Mouse (Mus musculus) cerebellum, adult 2 months (tissue): ENCODE measurements at regions not wholly inside any gene's neighbourhood (a gene's known extent, or its start where the extent isn't known, plus 50 kb on each side); places are given as distances from the start of the nearest gene placed in this dataset.
A peak's percentile ranks its signal among the peaks of the same experiment; 100 is the strongest.

Source experiments
- DNase-seq, 2 experiments: peaks; one replicate each; pipeline ENCODE4 v3.0.0; 2021
- H3K27ac ChIP-seq: fragments of 200-500 bp; 2 replicates; pipeline ENCODE4 v1.5.1; 2012; ENCODE audit warnings: low read length, control low read depth, inconsistent platforms; ENCODE audit not compliant: insufficient read depth
- H3K27me3 ChIP-seq: fragments of 200-500 bp; 2 replicates; pipeline ENCODE4 v1.6.1; 2012; ENCODE audit warnings: inconsistent platforms, mild to moderate bottlenecking, low read length, moderate library complexity; ENCODE audit not compliant: control insufficient read depth, insufficient read depth
- H3K4me1 ChIP-seq: fragments of 200-500 bp; 2 replicates; pipeline ENCODE4 v1.6.1; 2011; ENCODE audit warnings: low read length; ENCODE audit not compliant: control insufficient read depth, insufficient read depth
- H3K4me3 ChIP-seq: fragments of 200-500 bp; replicated peaks from 2 replicates; pipeline ENCODE3; 2011; ENCODE audit warnings: mild to moderate bottlenecking, low read depth, low read length, control low read depth; ENCODE audit not compliant: insufficient read depth
- CTCF ChIP-seq: fragments of 200-500 bp; IDR thresholded peaks from 2 replicates; pipeline ENCODE4 v1.5.1; 2011; ENCODE audit warnings: low read depth, mild to moderate bottlenecking, control low read depth, low read length, moderate library complexity, borderline replicate concordance; ENCODE audit not compliant: insufficient read depth
- POLR2A ChIP-seq: fragments of 200-500 bp; IDR thresholded peaks from 2 replicates; pipeline ENCODE4 v1.6.1; 2011; ENCODE audit warnings: low read length, control low read depth, borderline replicate concordance; ENCODE audit not compliant: insufficient read depth
- WGBS: fragments of 180-500 bp; shearing (Covaris S2); methylation state at CpG from one replicate; pipeline ENCODE4 v1.1.7; 2018; 5-methylcytosine and 5-hydroxymethylcytosine counted together

DNA sequence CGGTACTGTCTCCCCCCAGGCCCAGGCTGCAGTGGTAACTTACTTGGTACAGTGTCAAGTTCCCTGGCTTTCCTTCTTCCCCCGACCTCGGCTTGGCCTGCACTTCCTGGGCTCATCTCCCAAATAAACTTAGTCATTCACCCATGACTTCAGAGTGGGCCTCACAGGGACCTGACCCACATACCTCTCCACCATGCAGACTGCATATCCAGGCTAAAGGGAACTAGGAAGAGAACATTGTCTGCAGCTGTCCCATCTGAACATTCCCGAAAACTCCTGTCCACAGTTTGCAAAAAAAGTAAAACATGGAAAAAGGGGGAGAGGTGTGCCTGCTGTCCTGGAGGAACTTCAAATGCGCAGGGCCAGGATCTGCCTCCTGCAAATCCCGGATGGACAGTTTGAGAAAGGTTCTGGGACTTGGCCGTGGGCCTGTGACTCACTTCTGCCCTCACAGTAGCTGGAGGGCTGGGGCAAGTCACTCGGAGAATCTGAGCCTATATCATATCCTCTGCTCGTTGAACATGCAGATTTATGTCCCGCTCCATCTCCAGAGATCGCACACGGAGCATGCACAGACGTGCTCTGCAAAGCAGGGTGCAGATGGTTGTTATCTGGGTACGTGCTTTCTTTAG is 87.9 kb upstream of the Gsc start:
- H3K27ac ChIP-seq = no peak overlapping the region
- H3K4me3 ChIP-seq = no peak overlapping the region
- WGBS = 58% methylated on average over 14 of the region's 14 CpGs
- TF ChIP-seq POLR2A (no peak), CTCF (no peak)
- peaks cover 12% of the 10 kb centered on the region for H3K4me1 ChIP-seq
- H3K27me3 ChIP-seq = no peaks in the 10 kb centered on the region
- no peak for DNase-seq

DNA sequence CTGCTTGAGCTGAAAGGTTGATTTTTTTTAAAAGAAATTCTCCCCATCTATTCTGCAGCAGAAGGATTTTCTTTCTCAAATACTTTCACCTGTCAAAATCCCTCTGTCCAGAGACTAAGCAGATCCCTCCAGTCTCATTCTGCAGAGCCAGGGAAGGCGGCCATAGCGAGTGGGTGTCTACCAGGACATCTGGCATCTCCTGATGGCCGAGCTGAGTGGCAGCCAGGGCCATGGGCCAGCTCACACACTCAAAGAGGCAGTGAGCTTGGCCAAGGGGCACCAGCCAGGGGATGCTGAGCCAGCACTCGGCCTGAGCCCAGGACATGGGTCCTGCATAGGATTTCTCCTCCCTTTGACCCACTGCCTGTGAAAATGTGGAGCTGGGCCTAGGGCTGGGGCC is 84.6 kb upstream of the Gsc start:
- Histone ChIP-seq H3K27me3 (peaks cover 1% of the 10 kb centered on the region; the same call in 1 of the 2 replicates), H3K27ac (no peak overlapping the region), H3K4me1 (peaks cover 12% of the 10 kb centered on the region), H3K4me3 (no peak overlapping the region)
- no peak for TF ChIP-seq POLR2A
- no peak for TF ChIP-seq CTCF
- 0% methylated on average over 4 of the region's 4 CpGs for WGBS
- peak; percentile 85 to 93 for DNase-seq

- WGBS = 13% methylated on average over 10 of the region's 10 CpGs
- Histone ChIP-seq H3K27ac (no peak overlapping the region), H3K4me1 (peaks cover 12% of the 10 kb centered on the region), H3K27me3 (peaks cover 1% of the 10 kb centered on the region; the same call in 1 of the 2 replicates), H3K4me3 (no peak overlapping the region)
- DNase-seq = peak; percentile 20 to 33
- TF ChIP-seq CTCF (no peak), POLR2A (no peak)
Observed at GRCm38 (mm10) chr12:104557307-104557706, 84.2 kb upstream of the Gsc start.

DNA sequence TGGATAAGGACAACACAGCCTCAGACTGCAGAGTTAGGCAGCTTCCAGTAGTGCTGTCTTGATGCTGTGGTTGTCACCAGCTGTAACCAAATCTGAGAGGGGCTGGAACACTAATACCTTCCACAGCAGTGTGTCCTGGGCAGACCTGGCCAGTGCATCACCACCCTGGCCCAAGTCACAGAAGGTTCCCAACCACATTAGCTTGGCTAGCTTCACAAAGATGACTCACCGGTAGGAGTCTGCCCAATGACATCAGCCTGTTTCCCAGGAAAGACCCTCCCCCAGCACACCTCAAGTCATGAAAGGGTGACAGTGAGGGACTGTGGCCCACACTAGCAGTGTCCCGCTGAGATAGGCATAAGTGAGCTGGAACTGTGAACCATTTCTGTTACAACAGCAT is 75.5 kb upstream of the Gsc start:
- Histone ChIP-seq H3K27ac (no peak overlapping the region), H3K4me1 (peaks cover 6% of the 10 kb centered on the region), H3K27me3 (0 out of 2 replicates have a peak, but pooled peaks cover 1% of the 10 kb centered on the region), H3K4me3 (no peak overlapping the region)
- 55% methylated on average over 2 of the region's 2 CpGs for WGBS
- peak in 1 of 2 experiments; percentile 8 for DNase-seq
- TF ChIP-seq CTCF (no peak), POLR2A (no peak)

DNA sequence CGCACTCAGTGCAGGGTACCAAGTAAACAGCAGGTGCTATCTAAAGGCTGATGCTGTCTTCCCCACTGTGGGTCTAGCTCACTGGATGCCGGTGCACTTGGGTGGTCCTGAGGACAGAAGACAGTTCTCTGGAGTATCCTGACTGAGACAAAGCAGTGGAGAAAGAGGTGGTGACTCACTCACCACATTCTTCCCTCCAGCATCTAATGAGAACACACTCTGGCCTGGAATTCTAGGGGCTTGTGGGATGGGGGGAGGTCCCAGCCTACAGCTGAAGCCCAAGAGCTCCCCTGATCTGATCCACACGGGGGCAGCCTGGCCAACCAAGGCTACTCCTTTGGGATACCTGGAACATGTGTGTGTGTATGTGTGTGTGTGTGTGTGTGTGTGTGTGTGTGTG is 74.4 kb upstream of the Gsc start:
- no peak for DNase-seq
- Histone ChIP-seq H3K4me3 (no peak overlapping the region), H3K4me1 (peaks cover 6% of the 10 kb centered on the region), H3K27ac (no peak overlapping the region), H3K27me3 (0 out of 2 replicates have a peak, but pooled peaks cover 1% of the 10 kb centered on the region)
- 87% methylated on average over 3 of the region's 3 CpGs for WGBS
- TF ChIP-seq POLR2A = no peak
- TF ChIP-seq CTCF = no peak

DNA sequence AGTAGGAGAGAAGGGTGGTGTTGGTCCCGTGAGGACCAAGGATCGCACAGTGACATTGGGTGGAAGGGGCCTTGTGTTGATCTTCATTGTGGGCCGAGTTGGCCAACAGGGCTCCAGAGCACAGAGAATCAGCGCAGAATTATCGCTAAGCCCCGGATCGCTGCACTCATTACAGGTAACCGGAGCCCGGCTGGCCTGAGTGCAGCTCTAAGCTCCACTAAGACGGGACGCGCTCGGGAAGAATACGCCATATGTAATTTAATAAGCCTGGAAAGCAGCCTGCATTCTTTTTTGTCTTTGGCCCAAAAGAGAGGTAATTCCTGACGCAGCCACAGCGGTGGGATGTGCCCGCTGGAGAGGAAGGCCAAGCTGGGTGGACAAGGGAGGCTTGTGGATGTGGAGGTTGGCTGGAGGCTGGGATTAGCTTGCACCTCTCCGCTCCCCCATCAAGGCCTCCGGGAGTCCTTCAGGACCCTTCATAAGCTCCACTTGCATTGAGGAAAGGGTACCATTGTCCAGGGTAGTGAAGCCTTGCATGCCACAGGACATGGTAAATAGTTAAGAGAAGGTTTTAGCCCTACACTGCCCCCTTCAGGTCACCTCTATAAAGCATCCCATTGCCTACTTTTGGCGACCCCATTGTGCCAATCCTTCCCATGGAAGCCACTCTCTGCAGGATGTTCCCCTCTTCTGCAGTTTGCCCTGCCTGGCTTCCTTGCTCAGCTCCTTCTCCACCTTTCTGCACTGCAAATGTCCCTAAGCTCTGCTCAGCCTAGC is 73.1 kb upstream of the Gsc start:
- no peak for DNase-seq
- no peak overlapping the region for H3K4me3 ChIP-seq
- WGBS = 72% methylated on average over 20 of the region's 20 CpGs
- TF ChIP-seq POLR2A (no peak), CTCF (no peak)
- H3K4me1 ChIP-seq = peaks cover 6% of the 10 kb centered on the region
- H3K27ac ChIP-seq = no peak overlapping the region
- H3K27me3 ChIP-seq = no peaks in the 10 kb centered on the region

DNA sequence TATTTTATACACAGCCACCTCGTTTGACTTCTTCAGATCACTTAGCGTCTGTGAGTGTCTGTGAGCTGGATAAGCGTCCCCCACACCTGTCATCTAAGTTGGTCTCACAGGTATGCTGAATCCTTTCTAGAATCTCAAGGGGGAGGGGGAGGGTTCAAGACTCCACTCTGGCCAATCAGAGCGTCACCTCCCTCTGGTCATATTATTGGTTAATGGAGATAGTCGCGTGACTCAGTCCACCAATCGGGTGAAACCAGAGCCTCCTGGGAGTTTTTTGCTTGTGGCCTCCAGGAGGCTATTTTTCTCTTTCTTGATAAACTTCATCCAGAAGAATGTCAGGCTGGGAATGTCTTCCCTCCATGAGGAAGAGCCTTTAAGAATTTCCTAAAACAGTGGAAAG is 66.8 kb upstream of the Gsc start:
- H3K27ac ChIP-seq = no peak overlapping the region
- DNase-seq = no peak
- H3K4me3 ChIP-seq = no peak overlapping the region
- H3K27me3 ChIP-seq = no peaks in the 10 kb centered on the region
- 92% methylated on average over 7 of the region's 7 CpGs for WGBS
- no peaks in the 10 kb centered on the region for H3K4me1 ChIP-seq
- TF ChIP-seq CTCF = no peak
- no peak for TF ChIP-seq POLR2A

DNA sequence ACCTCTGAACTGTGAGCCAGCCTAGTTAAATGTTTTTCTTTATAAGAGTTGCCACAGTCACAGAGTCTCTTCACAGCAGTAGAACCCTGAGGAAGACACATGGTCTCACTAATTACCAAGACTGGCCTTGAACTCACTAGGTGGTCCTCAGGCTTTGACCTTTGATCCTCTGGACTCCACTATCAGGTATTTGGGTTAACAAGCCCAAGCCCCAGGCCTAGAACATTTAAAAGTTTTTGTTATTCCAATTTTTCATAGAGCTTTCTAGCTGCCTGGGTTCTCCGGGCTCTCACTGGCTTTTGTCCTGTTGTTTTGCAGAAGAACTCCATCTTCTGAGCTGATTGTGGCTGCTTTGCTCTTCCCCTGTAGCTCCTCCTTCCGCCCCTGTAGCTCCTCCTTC is 65.3 kb upstream of the Gsc start:
- H3K27me3 ChIP-seq = no peaks in the 10 kb centered on the region
- TF ChIP-seq CTCF = no peak
- no peak for TF ChIP-seq POLR2A
- WGBS = 96% methylated on average over 2 of the region's 2 CpGs

More for the DNA sequence above, 65.3 kb upstream of the Gsc start:
- no peak overlapping the region for H3K27ac ChIP-seq
- no peaks in the 10 kb centered on the region for H3K4me1 ChIP-seq
- H3K4me3 ChIP-seq = no peak overlapping the region
- DNase-seq = no peak
